Mouse (Mus musculus) liver, adult 2 months (tissue): ENCODE results near the gene Pfkp.

Experiments
- CTCF ChIP-seq: fragments of 200-500 bp; IDR thresholded peaks from 2 replicates; pipeline ENCODE4 v1.5.1; 2011; ENCODE audit warnings: low read depth, low read length, control low read depth
- POLR2A ChIP-seq: fragments of 200-500 bp; IDR thresholded peaks from 2 replicates; pipeline ENCODE4 v1.6.1; 2011; ENCODE audit warnings: low read length, control low read depth; ENCODE audit not compliant: insufficient read depth; ENCODE audit errors: extremely low read depth

DNA sequence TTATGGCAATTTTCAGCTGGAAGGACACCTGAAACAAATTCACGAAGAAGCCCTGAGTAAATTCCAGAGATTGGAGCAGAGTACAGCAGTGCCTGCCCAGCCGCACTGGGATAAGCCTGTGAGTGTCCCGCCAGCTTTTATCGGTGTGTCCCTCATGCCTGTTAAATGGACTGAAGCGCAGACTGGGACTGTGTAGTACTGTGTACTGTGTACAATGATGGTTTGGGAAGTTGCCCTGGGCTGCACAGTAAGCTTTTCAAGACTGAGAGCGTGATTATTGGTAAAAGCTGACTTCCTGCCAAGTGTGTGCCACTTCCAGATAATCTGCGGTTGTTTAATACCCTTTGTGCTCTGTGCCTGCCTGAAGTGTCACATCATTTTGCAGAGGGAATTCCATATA lies 90.8 kb downstream of the Pfkp start:
- TF ChIP-seq CTCF (no peak), POLR2A (no peak)
